Mouse (Mus musculus) thymus, adult 2 months (tissue): ENCODE data around the gene Rangap1. TPM values are rescaled to one million over a fixed set of nuclear protein-coding genes. Genes with fewer than 3 reads are reported as not detected.
A peak's percentile ranks its signal among the peaks of the same experiment; 100 is the strongest.
"Not testable (repeated sequence)": the region's sequence is repeated elsewhere in the genome, so short reads cannot be mapped to it uniquely, and the experiment has no call there.

Experiments
- DNase-seq: peaks from one replicate; pipeline ENCODE4 v3.0.0; 2021
- H3K27ac ChIP-seq: fragments of 200-500 bp; 2 replicates; pipeline ENCODE4 v1.5.1; 2012; ENCODE audit warnings: low read length, control low read depth; ENCODE audit not compliant: control insufficient read depth, insufficient read depth
- H3K27me3 ChIP-seq: fragments of 200-500 bp; 2 replicates; pipeline ENCODE4 v1.6.1; 2012; ENCODE audit warnings: mild to moderate bottlenecking, low read length, moderate library complexity, mixed read lengths; ENCODE audit not compliant: control insufficient read depth, insufficient read depth
- H3K36me3 ChIP-seq: fragments of 200-500 bp; 2 replicates; pipeline ENCODE4 v1.6.1; 2012; ENCODE audit warnings: mild to moderate bottlenecking, low read length, moderate library complexity; ENCODE audit not compliant: control insufficient read depth, insufficient read depth
- H3K4me1 ChIP-seq: fragments of 200-500 bp; replicated peaks from 2 replicates; pipeline ENCODE4 v1.6.1; 2012; ENCODE audit warnings: low read length; ENCODE audit not compliant: control insufficient read depth, insufficient read depth
- H3K4me3 ChIP-seq: fragments of 200-500 bp; 2 replicates; pipeline ENCODE4 v1.5.1; 2012; ENCODE audit warnings: mild to moderate bottlenecking, low read length, control low read depth, moderate library complexity; ENCODE audit not compliant: control insufficient read depth, insufficient read depth
- CTCF ChIP-seq: fragments of 200-500 bp; IDR thresholded peaks from 2 replicates; pipeline ENCODE4 v1.5.1; 2012; ENCODE audit warnings: mild to moderate bottlenecking, control low read depth, low read length, moderate library complexity, borderline replicate concordance; ENCODE audit not compliant: control insufficient read depth, poor library complexity, insufficient read depth; ENCODE audit errors: extremely low read depth
- POLR2A ChIP-seq: fragments of 200-500 bp; IDR thresholded peaks from 2 replicates; pipeline ENCODE4 v1.6.1; 2012; ENCODE audit warnings: mild to moderate bottlenecking, low read length, control low read depth, moderate library complexity; ENCODE audit not compliant: control insufficient read depth, poor library complexity, insufficient read depth; ENCODE audit errors: extremely low read depth
- WGBS: fragments of 180-500 bp; shearing (Covaris S2); methylation state at CpG from one replicate; pipeline ENCODE4 v1.1.7; 2018; 5-methylcytosine and 5-hydroxymethylcytosine counted together
- polyA plus RNA-seq: library from polyadenylated mRNA; depleted of rRNA; stranded (reverse); fragments of >200 nt; gene quantifications from 2 replicates; pipeline ENCODE4 v1.2.3, GENCODE M21; 2012

The Rangap1 gene
- polyA plus RNA-seq, 1 experiment: 73.9 TPM

- TF ChIP-seq CTCF (no peak), POLR2A (no peak)
- WGBS: 96% methylated on average over 1 of the region's 1 CpGs
- Histone ChIP-seq H3K27me3 (no peaks in the 10 kb centered on the region), H3K4me1 (no peaks in the 10 kb centered on the region), H3K36me3 (peaks cover 92% of the 10 kb centered on the region), H3K27ac (no peak overlapping the region), H3K4me3 (no peak overlapping the region)
- no peak for DNase-seq
These were observed 35.6 kb downstream of the Rangap1 start for GRCm38 (mm10) chr15:81709686-81710085.

DNA sequence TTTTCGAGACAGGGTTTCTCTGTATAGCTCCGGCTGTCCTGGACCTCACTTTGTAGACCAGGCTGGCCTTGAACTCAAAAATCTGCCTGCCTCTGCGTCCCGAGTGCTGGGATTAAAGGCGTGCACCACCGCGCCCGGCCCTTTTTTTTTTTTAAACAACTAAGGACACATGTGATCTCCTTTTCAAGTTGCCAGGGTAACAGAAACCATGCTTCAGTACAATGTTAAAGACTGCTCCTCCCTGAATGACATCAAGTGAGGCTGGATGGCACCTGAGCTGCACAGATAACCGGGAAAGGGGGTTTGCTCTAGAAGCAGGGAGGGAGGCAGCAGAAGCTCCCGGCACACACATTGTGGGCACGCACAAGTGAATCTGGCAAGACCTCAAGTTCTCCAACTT, 36.3 kb downstream of the Rangap1 start:
- DNase-seq: no peak
- H3K36me3 ChIP-seq: peaks cover 98% of the 10 kb centered on the region

DNA sequence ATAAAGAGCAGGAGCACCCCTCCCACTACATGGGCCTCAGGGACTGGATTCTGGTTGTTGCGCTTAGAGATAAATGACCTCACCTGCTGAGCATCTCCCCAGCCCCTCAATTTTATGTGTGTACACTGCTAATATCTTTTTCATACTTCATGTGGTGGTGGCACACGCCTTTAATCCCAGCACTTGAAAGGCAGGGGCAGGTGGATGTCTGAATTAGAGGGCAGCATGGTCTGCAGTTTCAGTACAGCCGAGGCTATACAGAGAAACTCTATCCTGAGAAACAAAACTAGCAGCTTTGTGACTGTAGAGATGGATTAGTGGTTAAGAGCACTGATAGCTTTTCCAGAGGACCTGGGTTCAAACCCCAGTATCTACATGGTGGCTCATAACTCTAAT, 42.2 kb downstream of the Rangap1 start:
- Histone ChIP-seq H3K4me1 (no peaks in the 10 kb centered on the region), H3K4me3 (no peak overlapping the region), H3K27ac (no peak overlapping the region), H3K27me3 (no peaks in the 10 kb centered on the region), H3K36me3 (peaks cover 44% of the 10 kb centered on the region)
- no peak for DNase-seq
- TF ChIP-seq POLR2A (no peak), CTCF (no peak)
- WGBS: 97% methylated on average over 3 of the region's 3 CpGs

More for the DNA sequence above, 36.3 kb downstream of the Rangap1 start:
- no peak for TF ChIP-seq CTCF
- no peak for TF ChIP-seq POLR2A
- WGBS: 97% methylated on average over 11 of the region's 11 CpGs
- Histone ChIP-seq H3K4me1 (no peaks in the 10 kb centered on the region), H3K27me3 (no peaks in the 10 kb centered on the region), H3K4me3 (no peak overlapping the region), H3K27ac (no peak overlapping the region)

- H3K4me3 ChIP-seq: no peak overlapping the region
- H3K4me1 ChIP-seq: no peaks in the 10 kb centered on the region
- TF ChIP-seq POLR2A (no peak), CTCF (no peak)
- no peaks in the 10 kb centered on the region for H3K27me3 ChIP-seq
- H3K36me3 ChIP-seq: peaks cover 38% of the 10 kb centered on the region
- 92% methylated on average over 13 of the region's 13 CpGs for WGBS
- no peak overlapping the region for H3K27ac ChIP-seq
- DNase-seq: no peak
These were observed 42.8 kb downstream of the Rangap1 start for GRCm38 (mm10) chr15:81702306-81703093.

GRCm38 (mm10) chr15:81701350-81701749, 44.0 kb downstream of the Rangap1 start:
- not testable (repeated sequence) for H3K4me3 ChIP-seq, DNase-seq, H3K27ac ChIP-seq, H3K27me3 ChIP-seq, H3K4me1 ChIP-seq
- H3K36me3 ChIP-seq: peaks cover 27% of the 10 kb centered on the region
- WGBS: 81% methylated on average over 4 of the region's 4 CpGs

GRCm38 (mm10) chr15:81700601-81701000, 44.7 kb downstream of the Rangap1 start:
- no peak for DNase-seq
- no peaks in the 10 kb centered on the region for H3K4me1 ChIP-seq
- 89% methylated on average over 8 of the region's 8 CpGs for WGBS
- no peak for TF ChIP-seq CTCF
- TF ChIP-seq POLR2A: no peak
- H3K27me3 ChIP-seq: no peaks in the 10 kb centered on the region; the same call in 1 of the 2 replicates
- H3K36me3 ChIP-seq: peaks cover 20% of the 10 kb centered on the region
- H3K4me3 ChIP-seq: no peak overlapping the region
- peak overlapping the region; percentile 18; the same call in 1 of the 2 replicates for H3K27ac ChIP-seq

DNA sequence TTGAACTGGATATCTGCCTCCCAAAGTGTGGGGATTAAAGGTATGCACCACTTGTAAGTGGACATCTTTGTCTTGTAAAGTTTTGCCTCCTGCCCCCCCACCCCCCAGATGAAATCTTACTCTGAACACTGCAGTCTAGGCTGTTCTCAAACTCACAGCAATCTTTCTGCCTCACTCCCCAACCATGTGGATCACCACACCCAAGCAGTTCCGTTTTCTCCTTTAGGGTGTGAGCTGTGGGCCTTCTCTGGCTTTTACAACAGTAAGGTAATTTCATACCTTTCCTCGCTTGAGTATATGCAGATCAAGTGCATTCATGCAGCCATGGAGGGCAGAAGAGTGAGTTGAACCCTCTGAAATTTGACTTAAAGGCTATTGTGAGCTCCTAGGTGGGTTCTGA, 45.2 kb downstream of the Rangap1 start:
- H3K4me1 ChIP-seq: no peaks in the 10 kb centered on the region
- H3K4me3 ChIP-seq: no peak overlapping the region
- TF ChIP-seq POLR2A (no peak), CTCF (no peak)
- 88% methylated on average over 2 of the region's 2 CpGs for WGBS
- peaks cover 15% of the 10 kb centered on the region for H3K36me3 ChIP-seq
- H3K27me3 ChIP-seq: no peaks in the 10 kb centered on the region; the same call in 1 of the 2 replicates
- no peak for DNase-seq
- no peak overlapping the region for H3K27ac ChIP-seq
